Mouse (Mus musculus): ENCODE results near the gene Cyp2d22. TPM values are rescaled to one million over a fixed set of nuclear protein-coding genes. Genes with fewer than 3 reads are reported as not detected.

The Cyp2d22 gene
- 7.3 and 9.5 TPM in 2 replicates for polyA plus RNA-seq (2015; fragmentation: Nextera tagmentation; extraction: Ambion mirVana)

DNA sequence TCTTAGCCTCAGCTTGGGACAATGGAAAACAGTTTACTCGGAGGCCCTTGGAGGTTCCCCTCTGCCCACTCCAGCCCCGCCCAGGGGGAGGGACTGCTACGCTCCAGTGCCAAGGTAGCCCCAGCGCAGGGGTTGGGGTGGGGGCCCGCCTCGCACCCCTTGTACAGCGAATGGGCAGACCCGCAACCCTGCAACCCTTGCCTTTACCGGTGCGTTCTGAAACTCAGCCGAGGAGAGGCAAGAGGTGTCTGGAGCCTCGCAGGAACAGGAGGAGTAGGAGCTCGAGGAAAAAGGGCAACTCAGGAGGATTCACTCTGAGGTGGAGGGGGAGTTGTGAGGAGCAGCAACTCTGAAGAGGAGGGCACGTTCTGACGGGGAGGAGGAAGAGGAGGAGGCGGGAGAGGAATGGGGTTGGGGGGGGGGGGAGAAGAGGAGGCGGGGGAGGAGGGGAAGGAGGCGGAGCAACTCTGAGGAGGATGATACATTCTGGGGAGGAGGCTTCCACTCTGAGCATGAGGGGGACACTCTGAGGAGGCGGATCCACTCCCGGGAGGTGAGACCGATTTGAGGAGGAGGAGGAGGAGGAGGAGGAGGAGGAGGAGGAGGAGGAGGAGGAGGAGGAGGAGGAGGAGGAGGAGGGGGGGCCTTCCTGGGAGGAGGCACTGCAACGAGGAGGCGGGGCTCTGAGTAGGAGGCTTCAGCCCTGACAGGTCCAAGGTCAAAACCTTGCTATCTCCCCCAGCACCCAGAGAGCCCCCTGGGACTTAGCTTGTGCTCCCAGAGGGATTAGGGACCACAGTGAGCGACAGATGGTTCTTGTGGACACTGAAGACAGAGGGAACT, at the start of gene Cyp2d22:
TSS of gene Cyp2d22 (minus strand) at position 390 of the 843 bp plus-strand sequence.
- peak within 1 kb of the TSS; percentile 66 for H3K9ac ChIP-seq
- 2% methylated on average over 18 of the region's 24 CpGs for WGBS
- H3K36me3 ChIP-seq: no peaks in the 10 kb centered on the region
- peak within 1 kb of the TSS; percentile 54 for H3K4me3 ChIP-seq
- peak within 1 kb of the TSS; percentile 52; the same call in 1 of the 2 replicates for H3K27ac ChIP-seq
- no peaks in the 10 kb centered on the region for H3K9me3 ChIP-seq
- peaks cover 19% of the 10 kb centered on the region; the same call in 1 of the 2 replicates for H3K4me1 ChIP-seq
- peak within 1 kb of the TSS; percentile 78 for H3K4me2 ChIP-seq (replicated peaks)
- ATAC-seq (ENCODE audit: low FRiP score, low read depth): peak; percentile 89
- H3K27me3 ChIP-seq: no peaks in the 10 kb centered on the region

DNA sequence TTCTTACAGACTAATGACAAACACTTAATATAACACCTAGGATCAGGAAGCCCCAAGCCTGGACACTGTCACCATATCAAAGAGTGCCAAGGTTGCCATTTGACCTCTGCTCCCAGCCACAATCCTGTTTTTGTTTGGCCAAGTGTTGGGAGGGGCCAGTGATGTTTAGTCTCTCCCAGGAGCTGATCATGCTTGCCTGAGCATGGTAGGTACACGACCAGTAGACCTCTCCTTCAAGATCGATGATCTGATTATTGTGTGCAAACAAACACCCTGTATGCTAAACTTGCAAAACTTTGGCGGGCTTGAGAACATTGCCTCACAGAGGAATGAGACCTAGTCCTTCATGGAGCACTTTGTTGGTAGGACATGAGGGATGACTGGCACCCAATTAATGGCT, 43.4 kb upstream of the Cyp2d22 start:
- Histone ChIP-seq H3K27me3 (no peaks in the 10 kb centered on the region), H3K4me1 (no peaks in the 10 kb centered on the region), H3K4me3 (no peak overlapping the region), H3K9ac (no peak overlapping the region), H3K36me3 (no peaks in the 10 kb centered on the region), H3K9me3 (no peaks in the 10 kb centered on the region; the same call in 1 of the 2 replicates), H3K4me2 (replicated peaks) (no peak overlapping the region), H3K27ac (no peak overlapping the region)
- ATAC-seq (ENCODE audit: low FRiP score, low read depth): no peak
- 83% methylated on average over 3 of the region's 3 CpGs for WGBS

GRCm38 (mm10) chr15:82422935-82423334, 42.9 kb upstream of the Cyp2d22 start:
- no peak overlapping the region for H3K4me3 ChIP-seq
- no peak overlapping the region for H3K27ac ChIP-seq
- H3K9ac ChIP-seq: no peak overlapping the region
- WGBS: 77% methylated on average over 4 of the region's 4 CpGs
- no peaks in the 10 kb centered on the region for H3K27me3 ChIP-seq
- no peaks in the 10 kb centered on the region for H3K36me3 ChIP-seq
- no peak for ATAC-seq (ENCODE audit: low FRiP score, low read depth)
- no peaks in the 10 kb centered on the region for H3K4me1 ChIP-seq
- H3K9me3 ChIP-seq: no peaks in the 10 kb centered on the region; the same call in 1 of the 2 replicates
- H3K4me2 ChIP-seq (replicated peaks): no peak overlapping the region

GRCm38 (mm10) chr15:82418616-82419015, 38.6 kb upstream of the Cyp2d22 start:
- ATAC-seq (ENCODE audit: low FRiP score, low read depth): no peak

DNA sequence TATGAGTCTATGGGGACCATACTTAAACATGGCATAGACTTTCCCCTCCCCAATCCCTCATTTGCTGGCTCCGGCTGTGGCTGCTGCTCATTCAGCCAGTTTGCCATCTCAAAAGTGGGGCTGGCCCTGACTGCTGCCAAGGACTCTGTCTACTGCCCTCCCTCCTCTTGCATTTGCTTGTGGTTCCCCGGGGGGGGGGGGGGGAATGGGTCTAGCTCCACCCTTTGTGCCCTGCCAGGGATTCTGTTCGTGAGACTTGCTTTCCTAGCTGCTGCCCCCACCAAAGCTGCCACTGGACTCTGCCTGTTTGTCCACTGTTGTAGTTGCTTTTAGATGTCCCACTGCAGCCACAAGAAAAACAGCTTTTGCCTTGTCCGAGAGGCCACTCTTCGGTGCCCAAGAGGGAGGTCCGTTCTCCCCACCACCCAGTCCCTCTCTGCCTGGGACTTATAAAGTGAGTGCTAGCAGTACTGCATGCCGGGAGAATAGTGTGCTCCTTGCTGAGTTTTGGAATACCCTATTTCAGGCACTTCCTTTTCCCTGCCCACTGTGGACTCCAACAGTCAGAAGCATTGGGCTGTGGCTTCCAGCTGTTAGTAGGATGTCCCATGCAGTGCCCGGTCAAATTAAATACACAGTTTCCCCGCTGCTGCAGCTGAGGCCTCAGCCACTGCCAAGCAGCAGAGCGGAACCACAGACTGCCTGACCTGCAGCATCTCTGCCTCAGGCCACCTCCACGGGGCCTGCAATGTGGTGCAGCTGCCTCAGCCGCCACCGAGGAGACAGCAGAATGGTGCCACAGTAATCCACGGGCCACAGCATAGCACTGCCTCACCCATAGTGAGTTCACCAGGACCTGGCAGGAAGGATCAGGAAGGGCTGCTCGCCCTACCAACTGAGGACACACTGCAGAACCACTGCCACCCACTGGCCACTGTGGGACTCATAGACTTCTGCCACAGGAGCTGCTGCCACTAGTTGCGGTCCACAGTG, 37.0 kb upstream of the Cyp2d22 start:
- Histone ChIP-seq H3K4me3 (no peak overlapping the region), H3K4me2 (replicated peaks) (peak overlapping the region; percentile 50), H3K36me3 (no peaks in the 10 kb centered on the region), H3K27ac (no peak overlapping the region; the same call in 1 of the 2 replicates), H3K9me3 (no peaks in the 10 kb centered on the region), H3K27me3 (no peaks in the 10 kb centered on the region), H3K9ac (peak overlapping the region; percentile 31; the same call in 1 of the 2 replicates), H3K4me1 (peaks cover 11% of the 10 kb centered on the region; the same call in 1 of the 2 replicates)
- ATAC-seq (ENCODE audit: low FRiP score, low read depth): peak; percentile 86
- WGBS: 34% methylated on average over 16 of the region's 16 CpGs

More at GRCm38 (mm10) chr15:82418616-82419015, 38.6 kb upstream of the Cyp2d22 start:
- no peaks in the 10 kb centered on the region for H3K27me3 ChIP-seq
- no peak overlapping the region for H3K4me3 ChIP-seq
- H3K9me3 ChIP-seq: no peaks in the 10 kb centered on the region
- H3K36me3 ChIP-seq: no peaks in the 10 kb centered on the region
- H3K4me2 ChIP-seq (replicated peaks): no peak overlapping the region
- 83% methylated on average over 1 of the region's 1 CpGs for WGBS
- no peak overlapping the region for H3K9ac ChIP-seq
- H3K27ac ChIP-seq: no peak overlapping the region
- peaks cover 11% of the 10 kb centered on the region; the same call in 1 of the 2 replicates for H3K4me1 ChIP-seq

DNA sequence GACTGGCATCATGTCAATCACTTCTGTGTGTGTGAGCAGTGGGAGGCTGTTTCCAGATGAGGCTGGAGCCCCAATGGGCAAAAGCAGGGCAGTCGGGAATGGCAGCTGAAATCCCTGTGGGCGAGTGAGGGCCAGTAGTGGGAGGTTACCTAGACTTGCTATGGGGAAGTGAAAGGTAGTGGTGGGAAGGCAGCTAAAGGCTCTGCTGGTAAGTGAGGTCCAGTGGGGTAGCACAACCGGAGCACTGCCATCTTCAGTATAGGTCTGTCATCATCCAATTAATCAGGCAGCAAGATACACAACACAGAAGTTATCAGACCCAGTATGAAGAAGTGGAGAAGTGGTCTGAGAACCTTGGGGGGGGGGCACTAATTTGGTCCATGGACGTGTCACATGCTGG, 27.5 kb upstream of the Cyp2d22 start:
- H3K9ac ChIP-seq: no peak overlapping the region
- H3K4me1 ChIP-seq: no peaks in the 10 kb centered on the region
- H3K27me3 ChIP-seq: no peaks in the 10 kb centered on the region
- H3K4me2 ChIP-seq (replicated peaks): no peak overlapping the region
- H3K36me3 ChIP-seq: no peaks in the 10 kb centered on the region
- H3K4me3 ChIP-seq: no peak overlapping the region
- no peak for ATAC-seq (ENCODE audit: low FRiP score, low read depth)
- H3K27ac ChIP-seq: no peak overlapping the region
- WGBS: 86% methylated on average over 4 of the region's 4 CpGs
- no peaks in the 10 kb centered on the region for H3K9me3 ChIP-seq

DNA sequence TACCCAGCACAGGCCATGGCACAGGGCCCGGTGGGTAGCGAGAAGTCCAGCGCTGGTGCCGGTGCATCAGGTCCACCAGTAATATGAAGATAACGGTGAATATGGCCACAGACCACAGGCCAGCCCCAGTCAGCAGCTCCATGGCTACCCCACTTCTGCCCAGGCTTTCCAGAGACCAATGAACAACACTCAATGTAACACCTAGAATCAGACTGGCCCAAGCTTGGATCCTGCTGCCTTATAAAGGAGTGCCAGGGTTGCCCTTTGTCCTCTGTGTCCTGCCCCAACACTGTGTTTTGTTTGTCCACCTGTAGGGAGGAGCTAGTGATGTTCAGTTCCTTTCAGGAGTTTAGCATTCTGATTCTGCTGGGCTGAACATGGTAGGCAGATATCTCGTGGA, 26.9 kb upstream of the Cyp2d22 start, which contains the start of gene Cyp2d10:
TSS of gene Cyp2d10 (minus strand) at position 215 of the 400 bp plus-strand sequence.
- Histone ChIP-seq H3K4me1 (no peaks in the 10 kb centered on the region), H3K4me2 (replicated peaks) (no peak within 1 kb of the TSS), H3K9me3 (no peaks in the 10 kb centered on the region), H3K9ac (no peak within 1 kb of the TSS), H3K27ac (no peak within 1 kb of the TSS), H3K36me3 (no peaks in the 10 kb centered on the region), H3K4me3 (no peak within 1 kb of the TSS), H3K27me3 (no peaks in the 10 kb centered on the region)
- 93% methylated on average over 6 of the region's 6 CpGs for WGBS
- no peak for ATAC-seq (ENCODE audit: low FRiP score, low read depth)

DNA sequence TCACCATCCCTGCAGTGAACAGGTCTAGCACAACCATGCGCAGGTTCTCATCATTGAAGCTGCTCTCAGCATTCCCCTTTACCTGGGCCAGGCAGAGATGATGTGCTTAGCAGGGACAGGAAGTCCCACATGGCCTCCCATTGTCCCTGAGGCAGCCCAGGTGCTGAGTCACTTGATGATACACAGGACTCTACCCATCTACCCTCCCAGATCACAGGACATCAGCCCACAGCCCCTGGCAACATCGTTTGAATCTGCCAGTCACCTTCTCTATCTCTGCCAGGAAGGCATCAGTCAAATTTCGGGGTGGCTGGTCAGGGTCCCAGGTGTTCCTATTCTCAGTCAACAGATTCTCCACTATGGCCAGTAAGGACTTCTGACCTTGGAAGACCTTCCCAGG, 24.1 kb upstream of the Cyp2d22 start:
- H3K9ac ChIP-seq: no peak overlapping the region
- no peak overlapping the region for H3K27ac ChIP-seq
- H3K9me3 ChIP-seq: no peaks in the 10 kb centered on the region
- no peak overlapping the region for H3K4me2 ChIP-seq (replicated peaks)
- no peak overlapping the region for H3K4me3 ChIP-seq
- 83% methylated on average over 3 of the region's 3 CpGs for WGBS
- H3K36me3 ChIP-seq: no peaks in the 10 kb centered on the region
- ATAC-seq (ENCODE audit: low FRiP score, low read depth): no peak
- no peaks in the 10 kb centered on the region for H3K4me1 ChIP-seq
- no peaks in the 10 kb centered on the region for H3K27me3 ChIP-seq

- H3K27ac ChIP-seq: no peak overlapping the region
- no peak overlapping the region for H3K4me2 ChIP-seq (replicated peaks)
- H3K9me3 ChIP-seq: no peaks in the 10 kb centered on the region
- no peak overlapping the region for H3K9ac ChIP-seq
- H3K36me3 ChIP-seq: no peaks in the 10 kb centered on the region
- WGBS: 91% methylated on average over 9 of the region's 9 CpGs
- no peak overlapping the region for H3K4me3 ChIP-seq
- no peaks in the 10 kb centered on the region for H3K4me1 ChIP-seq
- no peaks in the 10 kb centered on the region for H3K27me3 ChIP-seq
- ATAC-seq (ENCODE audit: low FRiP score, low read depth): no peak
Observed at GRCm38 (mm10) chr15:82403606-82404005, 23.5 kb upstream of the Cyp2d22 start.

GRCm38 (mm10) chr15:82402741-82403140, 22.7 kb upstream of the Cyp2d22 start:
- no peak overlapping the region for H3K4me3 ChIP-seq
- no peaks in the 10 kb centered on the region for H3K27me3 ChIP-seq
- no peak for ATAC-seq (ENCODE audit: low FRiP score, low read depth)
- H3K36me3 ChIP-seq: no peaks in the 10 kb centered on the region
- no peak overlapping the region for H3K27ac ChIP-seq
- H3K4me2 ChIP-seq (replicated peaks): no peak overlapping the region
- no peaks in the 10 kb centered on the region for H3K4me1 ChIP-seq
- H3K9ac ChIP-seq: no peak overlapping the region
- no peaks in the 10 kb centered on the region for H3K9me3 ChIP-seq
- WGBS: 80% methylated on average over 6 of the region's 6 CpGs

- no peak overlapping the region for H3K4me2 ChIP-seq (replicated peaks)
- no peak for ATAC-seq (ENCODE audit: low FRiP score, low read depth)
- no peak overlapping the region for H3K9ac ChIP-seq
- no peak overlapping the region for H3K4me3 ChIP-seq
- no peaks in the 10 kb centered on the region for H3K27me3 ChIP-seq
- no peaks in the 10 kb centered on the region for H3K36me3 ChIP-seq
- no peak overlapping the region for H3K27ac ChIP-seq
- H3K4me1 ChIP-seq: no peaks in the 10 kb centered on the region
- no peaks in the 10 kb centered on the region for H3K9me3 ChIP-seq
Observed at GRCm38 (mm10) chr15:82402106-82402505, 22.0 kb upstream of the Cyp2d22 start.

DNA sequence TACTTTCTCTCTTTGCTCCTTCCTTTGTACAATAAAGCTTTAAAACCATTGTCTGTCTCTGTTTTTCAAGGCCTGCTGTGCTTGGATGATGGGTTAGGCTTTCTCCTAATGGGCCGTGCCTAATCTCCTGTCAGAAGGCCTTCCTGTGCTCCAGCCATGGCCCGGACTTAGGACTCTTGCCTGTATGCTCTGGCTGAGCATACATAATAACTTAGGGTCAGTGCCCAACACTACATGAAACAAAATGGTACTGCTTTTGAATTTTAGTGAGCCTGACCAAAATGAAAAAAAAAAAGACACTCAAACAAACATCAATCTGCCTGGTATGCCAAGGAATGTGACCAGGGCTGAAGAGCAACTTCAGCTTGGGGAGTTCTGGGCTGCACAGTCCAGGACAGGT, 21.5 kb upstream of the Cyp2d22 start:
- Histone ChIP-seq H3K4me1 (no peaks in the 10 kb centered on the region), H3K27ac (no peak overlapping the region), H3K27me3 (no peaks in the 10 kb centered on the region), H3K4me2 (replicated peaks) (no peak overlapping the region), H3K9me3 (no peaks in the 10 kb centered on the region), H3K36me3 (no peaks in the 10 kb centered on the region), H3K4me3 (no peak overlapping the region), H3K9ac (no peak overlapping the region)
- ATAC-seq (ENCODE audit: low FRiP score, low read depth): no peak
- WGBS: 74% methylated on average over 2 of the region's 2 CpGs
